Mouse (Mus musculus) liver, embryonic 14.5 days (tissue): ENCODE measurements around the gene Ube3b. TPM values are rescaled to one million over a fixed set of nuclear protein-coding genes. Genes with fewer than 3 reads are reported as not detected.

ENCODE experiments used
- ATAC-seq: fragments of 200-750 bp; cut with Nextera tagmentation; 2 replicates; pipeline ENCODE4 v1.8.0; 2017; ENCODE audit warnings: moderate number of reproducible peaks, mild to moderate bottlenecking, moderate library complexity; ENCODE audit not compliant: insufficient read depth
- DNase-seq, 3 experiments: peaks; one replicate each; pipeline ENCODE4 v3.0.0-alpha.2; 2012 to 2013; ENCODE audit warnings: low read depth in 3 of 3, low spot score in 3 of 3
- H3K27ac ChIP-seq: fragments of 300-500 bp; sonication (generic); 2 replicates; pipeline ENCODE4 v1.5.1; 2014; ENCODE audit warnings: moderate library complexity, mild to moderate bottlenecking, control low read depth, inconsistent platforms
- H3K27me3 ChIP-seq: fragments of 300-500 bp; sonication (generic); 2 replicates; pipeline ENCODE4 v1.6.1; 2014; ENCODE audit warnings: mild to moderate bottlenecking, low read length, moderate library complexity; ENCODE audit not compliant: control insufficient read depth, insufficient read depth
- H3K36me3 ChIP-seq: fragments of 300-500 bp; sonication (generic); replicated peaks from 2 replicates; pipeline ENCODE4 v1.6.1; 2014; ENCODE audit warnings: low read depth; ENCODE audit not compliant: control insufficient read depth, insufficient read depth
- H3K4me1 ChIP-seq, 2 experiments: fragments of 200-500 bp in 1 of 2; fragments of 300-500 bp in 1 of 2; sonication (generic) in 1 of 2; replicated peaks; 2 replicates each; pipeline ENCODE4 v1.6.1; 2012 to 2014; ENCODE audit warnings: antibody characterized with exemption in 1 of 2, inconsistent platforms in 1 of 2, low read length in 1 of 2; ENCODE audit not compliant: control insufficient read depth in 2 of 2, insufficient read depth in 2 of 2
- H3K4me2 ChIP-seq: fragments of 300-500 bp; sonication (generic); 2 replicates; pipeline ENCODE4 v1.6.1; 2014; ENCODE audit warnings: low read depth, mild to moderate bottlenecking, control low read depth, moderate library complexity
- H3K4me3 ChIP-seq, 2 experiments: fragments of 200-500 bp in 1 of 2; fragments of 300-500 bp in 1 of 2; sonication (generic) in 1 of 2; 2 replicates each; pipeline ENCODE4 v1.5.1; 2012 to 2014; ENCODE audit warnings: low read depth in 2 of 2, low read length in 2 of 2, mild to moderate bottlenecking in 2 of 2, control low read depth in 1 of 2, inconsistent platforms in 1 of 2, moderate library complexity in 1 of 2; ENCODE audit not compliant: insufficient read depth in 1 of 2
- H3K9ac ChIP-seq: fragments of 300-500 bp; sonication (generic); replicated peaks from 2 replicates; pipeline ENCODE4 v1.6.1; 2014; ENCODE audit warnings: mild to moderate bottlenecking, control low read depth, moderate library complexity
- H3K9me3 ChIP-seq: fragments of 300-500 bp; sonication (generic); 2 replicates; pipeline ENCODE4 v1.6.1; 2016; ENCODE audit warnings: low read length, mixed read lengths; ENCODE audit not compliant: control insufficient read depth
- CTCF ChIP-seq: IDR thresholded peaks from 2 replicates; pipeline ENCODE4 v1.5.1; 2016; ENCODE audit warnings: antibody characterized with exemption, low read depth, control low read depth
- EP300 ChIP-seq: IDR thresholded peaks from 2 replicates; pipeline ENCODE4 v1.6.1; 2016; ENCODE audit warnings: antibody characterized with exemption, low read depth
- WGBS: fragments of 180-500 bp; shearing (Covaris S2); extraction: QIAGEN DNeasy Blood & Tissue Kit; methylation state at CpG from one replicate; pipeline ENCODE4 v1.1.7; 2014; ENCODE audit not compliant: insufficient replicate concordance; 5-methylcytosine and 5-hydroxymethylcytosine counted together
- polyA plus RNA-seq, 2 experiments: library from polyadenylated mRNA; depleted of rRNA in 1 of 2; stranded (reverse) in 1 of 2; unstranded in 1 of 2; fragments of >200 nt; fragmentation: Nextera tagmentation in 1 of 2; extraction: Ambion mirVana in 1 of 2; gene quantifications; 2 replicates each; pipeline versions ENCODE4 v1.2.1 to v1.2.3; 2012 to 2014

Ube3b gene
- polyA plus RNA-seq, 2 experiments, result 12.9 to 14.6 TPM

DNA sequence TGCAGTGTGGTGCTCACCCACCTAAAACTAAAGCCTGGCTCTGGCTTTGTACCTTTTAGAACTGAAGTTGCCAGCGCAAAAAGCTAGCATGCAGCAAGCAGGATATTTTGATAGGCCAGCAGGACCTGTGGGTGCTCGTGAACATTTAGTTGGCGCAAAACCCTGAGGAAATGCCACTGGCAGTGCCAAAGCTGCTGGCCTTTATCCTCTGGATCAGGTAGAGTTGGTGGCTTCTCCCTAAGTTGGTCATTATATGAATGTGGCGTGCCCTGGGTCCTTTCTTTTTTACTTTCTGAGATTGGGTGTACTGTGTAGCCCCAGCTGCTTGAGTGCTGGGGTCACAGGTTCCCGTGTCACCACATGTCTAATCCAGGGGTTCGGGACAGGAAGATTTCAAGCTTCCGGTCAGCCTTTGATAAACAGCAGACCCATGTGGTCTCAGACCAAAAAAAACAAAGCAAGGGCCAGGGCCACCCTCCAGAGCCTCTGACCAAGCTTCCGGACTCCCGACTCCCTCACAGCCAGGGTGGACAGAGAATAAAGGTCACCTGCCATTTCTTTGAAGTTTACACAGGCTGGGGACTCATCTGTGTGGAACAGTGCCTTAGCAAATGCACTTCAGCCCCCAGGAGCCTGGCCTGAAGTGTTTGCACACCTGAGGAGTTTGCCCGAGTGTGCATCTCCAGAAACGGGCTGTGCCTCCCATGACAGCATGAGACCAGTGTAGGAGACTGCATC, 41.3 kb downstream of the Ube3b start:
- Histone ChIP-seq H3K36me3 (peaks cover 3% of the 10 kb centered on the region), H3K4me3 (no peak overlapping the region), H3K4me2 (no peak overlapping the region), H3K9ac (no peak overlapping the region), H3K27me3 (no peaks in the 10 kb centered on the region), H3K9me3 (no peaks in the 10 kb centered on the region), H3K4me1 (no peaks in the 10 kb centered on the region), H3K27ac (no peak overlapping the region)
- WGBS, result 66% methylated on average over 11 of the region's 11 CpGs
- no peak for DNase-seq
- peak; percentile 19; the same call in 1 of the 2 replicates for ATAC-seq
- TF ChIP-seq CTCF (no peak), EP300 (no peak)

DNA sequence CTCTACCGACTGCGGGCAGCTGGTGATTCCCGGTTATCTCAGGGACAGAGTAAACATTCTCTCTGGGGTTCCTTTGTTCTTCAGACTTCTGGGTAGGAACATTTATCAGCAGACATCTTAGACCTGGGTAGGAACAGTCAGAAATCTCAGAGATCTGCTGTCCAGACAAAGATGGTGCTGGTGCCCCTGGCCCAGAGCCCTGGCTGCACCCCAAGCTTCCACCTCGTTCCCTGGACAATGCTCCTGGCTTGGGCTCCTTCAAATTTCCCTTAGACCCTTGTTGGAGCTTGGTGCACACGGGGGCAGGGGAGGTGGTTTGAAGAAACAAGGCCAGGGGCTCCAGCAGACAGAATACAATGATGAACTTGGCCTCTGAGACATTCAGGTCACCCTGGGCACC, 42.2 kb downstream of the Ube3b start:
- Histone ChIP-seq H3K27me3 (no peaks in the 10 kb centered on the region), H3K9me3 (no peaks in the 10 kb centered on the region), H3K4me2 (no peak overlapping the region), H3K9ac (no peak overlapping the region), H3K4me3 (no peak overlapping the region), H3K36me3 (peaks cover 2% of the 10 kb centered on the region), H3K27ac (no peak overlapping the region), H3K4me1 (no peaks in the 10 kb centered on the region)
- 34% methylated on average over 5 of the region's 5 CpGs for WGBS
- TF ChIP-seq EP300 (no peak), CTCF (no peak)
- ATAC-seq (no peak), DNase-seq (no peak)

DNA sequence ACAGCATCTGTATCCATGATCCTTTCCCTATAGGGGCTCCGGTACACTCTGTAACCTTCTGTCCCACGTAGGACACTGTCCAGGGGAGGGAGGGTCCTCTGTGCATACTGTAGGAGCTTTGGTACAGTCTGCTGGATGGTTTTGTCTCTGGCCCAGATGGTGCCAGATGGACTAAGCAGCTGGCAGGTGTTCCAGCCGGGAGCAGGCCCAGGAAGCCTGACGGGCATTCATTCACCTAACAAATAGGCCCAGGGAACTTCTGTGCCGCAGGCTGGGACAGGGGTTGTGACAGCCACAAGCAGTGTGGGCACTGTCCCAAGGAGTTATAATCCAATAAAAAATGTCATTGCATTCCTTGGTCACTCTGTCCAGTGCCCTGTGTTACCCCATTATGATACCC, 43.6 kb downstream of the Ube3b start:
- no peaks in the 10 kb centered on the region for H3K27me3 ChIP-seq
- no peaks in the 10 kb centered on the region for H3K4me1 ChIP-seq
- no peak for DNase-seq
- H3K27ac ChIP-seq, result no peak overlapping the region
- no peak overlapping the region for H3K9ac ChIP-seq
- H3K9me3 ChIP-seq, result no peaks in the 10 kb centered on the region
- H3K4me2 ChIP-seq, result no peak overlapping the region
- TF ChIP-seq CTCF, result no peak
- no peak for TF ChIP-seq EP300
- 67% methylated on average over 5 of the region's 5 CpGs for WGBS
- H3K36me3 ChIP-seq, result peaks cover 2% of the 10 kb centered on the region
- ATAC-seq, result no peak
- H3K4me3 ChIP-seq, result no peak overlapping the region

DNA sequence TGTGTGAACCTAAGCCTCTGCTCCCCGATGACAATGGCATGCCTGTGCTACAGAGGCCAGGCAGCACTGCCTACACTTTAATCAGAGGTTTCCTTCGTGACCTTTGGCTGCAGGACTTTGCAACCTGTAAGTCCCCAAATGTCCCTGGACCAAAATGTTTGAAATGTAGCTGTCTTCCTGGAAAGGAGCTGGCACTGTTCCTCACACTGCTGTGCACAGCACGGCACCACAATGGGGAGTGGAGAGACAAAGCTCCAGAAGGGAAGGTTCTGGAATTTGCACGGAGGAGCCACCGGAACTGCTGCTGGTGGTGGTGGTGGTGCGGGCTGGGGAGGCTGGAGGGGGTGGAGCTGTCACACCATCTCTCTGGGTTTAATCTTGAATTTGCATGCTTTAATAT, 46.3 kb downstream of the Ube3b start:
- no peaks in the 10 kb centered on the region for H3K9me3 ChIP-seq
- no peak overlapping the region for H3K27ac ChIP-seq
- ATAC-seq (no peak), DNase-seq (no peak)
- H3K4me1 ChIP-seq, result no peaks in the 10 kb centered on the region
- no peaks in the 10 kb centered on the region for H3K36me3 ChIP-seq
- no peak overlapping the region for H3K4me3 ChIP-seq
- no peak for TF ChIP-seq CTCF
- TF ChIP-seq EP300, result no peak
- H3K9ac ChIP-seq, result no peak overlapping the region
- 63% methylated on average over 6 of the region's 6 CpGs for WGBS
- H3K27me3 ChIP-seq, result no peaks in the 10 kb centered on the region
- H3K4me2 ChIP-seq, result no peak overlapping the region

DNA sequence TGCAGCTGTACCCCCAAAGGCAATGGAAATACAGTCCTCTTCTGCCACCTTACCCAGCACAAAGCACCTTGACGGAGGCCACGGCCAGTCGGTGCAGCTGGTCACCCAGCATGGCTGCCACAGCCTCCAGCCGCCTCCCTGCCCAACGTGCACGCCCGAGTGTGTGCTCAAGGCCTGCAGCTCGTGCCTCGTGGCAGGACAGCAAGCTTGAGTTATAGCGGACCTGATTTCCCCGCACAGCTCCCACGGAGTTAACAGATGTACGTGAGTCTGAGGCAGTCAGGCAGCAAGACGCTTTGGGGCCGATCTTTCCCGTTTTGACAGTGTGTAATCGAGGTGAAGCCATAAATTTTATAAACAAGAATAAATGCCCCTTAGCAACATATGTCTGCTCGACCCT, 48.2 kb downstream of the Ube3b start:
- Histone ChIP-seq H3K27me3 (no peaks in the 10 kb centered on the region), H3K4me1 (no peaks in the 10 kb centered on the region), H3K36me3 (no peaks in the 10 kb centered on the region), H3K9ac (no peak overlapping the region), H3K4me2 (no peak overlapping the region), H3K9me3 (no peaks in the 10 kb centered on the region), H3K4me3 (no peak overlapping the region), H3K27ac (no peak overlapping the region)
- TF ChIP-seq CTCF, result no peak
- no peak for TF ChIP-seq EP300
- ATAC-seq (no peak), DNase-seq (no peak)
- 69% methylated on average over 18 of the region's 18 CpGs for WGBS
